Mouse (Mus musculus) midbrain, embryonic 15.5 days (tissue): ENCODE measurements at regions not wholly inside any gene's neighbourhood (a gene's known extent, or its start where the extent isn't known, plus 50 kb on each side); places are given as distances from the start of the nearest gene placed in this dataset.
"Not testable (repeated sequence)": the region's sequence is repeated elsewhere in the genome, so short reads cannot be mapped to it uniquely, and the experiment has no call there.

ENCODE experiments used
- ATAC-seq: fragments of 200-750 bp; cut with Nextera tagmentation; replicated peaks from 2 replicates; pipeline ENCODE4 v1.8.0; 2017; ENCODE audit warnings: moderate TSS enrichment
- H3K27ac ChIP-seq: fragments of 300-500 bp; sonication (generic); 2 replicates; pipeline ENCODE4 v1.5.1; 2015; ENCODE audit warnings: mild to moderate bottlenecking, inconsistent platforms
- H3K27me3 ChIP-seq: fragments of 300-500 bp; sonication (generic); replicated peaks from 2 replicates; pipeline ENCODE4 v1.6.1; 2015; ENCODE audit warnings: inconsistent platforms
- H3K36me3 ChIP-seq: fragments of 300-500 bp; sonication (generic); replicated peaks from 2 replicates; pipeline ENCODE4 v1.6.1; 2015; ENCODE audit warnings: inconsistent platforms
- H3K4me1 ChIP-seq: fragments of 300-500 bp; sonication (generic); 2 replicates; pipeline ENCODE4 v1.6.1; 2015; ENCODE audit warnings: inconsistent platforms
- H3K4me2 ChIP-seq: fragments of 300-500 bp; sonication (generic); 2 replicates; pipeline ENCODE4 v1.6.1; 2015; ENCODE audit warnings: inconsistent platforms, mild to moderate bottlenecking, moderate library complexity
- H3K4me3 ChIP-seq: fragments of 300-500 bp; sonication (generic); 2 replicates; pipeline ENCODE4 v1.5.1; 2015; ENCODE audit warnings: mild to moderate bottlenecking, inconsistent platforms
- H3K9ac ChIP-seq: fragments of 300-500 bp; sonication (generic); 2 replicates; pipeline ENCODE4 v1.6.1; 2015; ENCODE audit warnings: mild to moderate bottlenecking, inconsistent platforms
- H3K9me3 ChIP-seq: fragments of 300-500 bp; sonication (generic); 2 replicates; pipeline ENCODE4 v1.6.1; 2016; ENCODE audit warnings: inconsistent platforms
- WGBS: fragments of 180-500 bp; shearing (Covaris S2); methylation state at CpG from one replicate; pipeline ENCODE4 v1.1.7; 2015; ENCODE audit warnings: mixed read lengths; 5-methylcytosine and 5-hydroxymethylcytosine counted together

DNA sequence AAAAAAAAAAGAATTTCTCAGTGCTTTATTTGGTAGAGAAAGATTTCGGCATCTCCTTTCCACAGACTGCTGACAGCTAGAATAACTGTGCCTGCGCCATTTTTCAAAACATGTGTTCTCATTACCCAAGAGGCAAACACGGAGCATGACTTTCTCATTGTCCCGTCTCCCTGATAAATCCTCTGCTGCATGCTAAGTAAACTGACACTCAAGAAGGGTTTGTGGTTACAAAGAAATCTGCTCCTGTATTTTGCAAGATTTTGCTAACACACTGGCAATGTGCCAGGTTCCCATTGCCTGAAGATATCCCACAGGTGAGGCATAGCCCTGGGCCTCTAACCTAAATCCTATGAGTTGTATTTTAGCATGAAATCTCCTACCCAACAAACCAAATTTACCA lies 97.5 kb upstream of the Prlr start:
- H3K27me3 ChIP-seq = no peaks in the 10 kb centered on the region
- ATAC-seq = no peak
- H3K4me2 ChIP-seq = no peak overlapping the region
- H3K27ac ChIP-seq = no peak overlapping the region
- 92% methylated on average over 4 of the region's 4 CpGs for WGBS
- no peaks in the 10 kb centered on the region for H3K9me3 ChIP-seq
- H3K4me3 ChIP-seq = no peak overlapping the region
- H3K36me3 ChIP-seq = no peaks in the 10 kb centered on the region
- 0 out of 2 replicates have a peak, but pooled peaks cover 3% of the 10 kb centered on the region for H3K4me1 ChIP-seq
- H3K9ac ChIP-seq = no peak overlapping the region

GRCm38 (mm10) chr15:10088691-10089090 lies 88.3 kb upstream of the Prlr start:
- H3K27ac ChIP-seq = no peak overlapping the region
- H3K9me3 ChIP-seq = no peaks in the 10 kb centered on the region
- H3K9ac ChIP-seq = no peak overlapping the region
- WGBS = 89% methylated on average over 3 of the region's 3 CpGs
- H3K4me3 ChIP-seq = no peak overlapping the region
- H3K4me1 ChIP-seq = no peaks in the 10 kb centered on the region
- H3K27me3 ChIP-seq = no peaks in the 10 kb centered on the region
- H3K36me3 ChIP-seq = no peaks in the 10 kb centered on the region
- no peak overlapping the region for H3K4me2 ChIP-seq
- ATAC-seq = no peak

GRCm38 (mm10) chr15:10090384-10091092 lies 86.5 kb upstream of the Prlr start:
- Histone ChIP-seq H3K9me3 (no peaks in the 10 kb centered on the region), H3K4me2 (no peak overlapping the region), H3K27ac (no peak overlapping the region), H3K4me3 (no peak overlapping the region), H3K4me1 (no peaks in the 10 kb centered on the region), H3K27me3 (no peaks in the 10 kb centered on the region), H3K9ac (no peak overlapping the region), H3K36me3 (no peaks in the 10 kb centered on the region)
- no peak for ATAC-seq
- 90% methylated on average over 5 of the region's 5 CpGs for WGBS

GRCm38 (mm10) chr15:10103350-10103749 lies 73.7 kb upstream of the Prlr start:
- Histone ChIP-seq H3K4me2 (no peak overlapping the region), H3K9ac (no peak overlapping the region), H3K27me3 (no peaks in the 10 kb centered on the region), H3K27ac (no peak overlapping the region), H3K36me3 (no peaks in the 10 kb centered on the region), H3K4me1 (no peaks in the 10 kb centered on the region), H3K4me3 (no peak overlapping the region), H3K9me3 (no peaks in the 10 kb centered on the region)
- no peak for ATAC-seq
- 83% methylated on average over 2 of the region's 2 CpGs for WGBS

DNA sequence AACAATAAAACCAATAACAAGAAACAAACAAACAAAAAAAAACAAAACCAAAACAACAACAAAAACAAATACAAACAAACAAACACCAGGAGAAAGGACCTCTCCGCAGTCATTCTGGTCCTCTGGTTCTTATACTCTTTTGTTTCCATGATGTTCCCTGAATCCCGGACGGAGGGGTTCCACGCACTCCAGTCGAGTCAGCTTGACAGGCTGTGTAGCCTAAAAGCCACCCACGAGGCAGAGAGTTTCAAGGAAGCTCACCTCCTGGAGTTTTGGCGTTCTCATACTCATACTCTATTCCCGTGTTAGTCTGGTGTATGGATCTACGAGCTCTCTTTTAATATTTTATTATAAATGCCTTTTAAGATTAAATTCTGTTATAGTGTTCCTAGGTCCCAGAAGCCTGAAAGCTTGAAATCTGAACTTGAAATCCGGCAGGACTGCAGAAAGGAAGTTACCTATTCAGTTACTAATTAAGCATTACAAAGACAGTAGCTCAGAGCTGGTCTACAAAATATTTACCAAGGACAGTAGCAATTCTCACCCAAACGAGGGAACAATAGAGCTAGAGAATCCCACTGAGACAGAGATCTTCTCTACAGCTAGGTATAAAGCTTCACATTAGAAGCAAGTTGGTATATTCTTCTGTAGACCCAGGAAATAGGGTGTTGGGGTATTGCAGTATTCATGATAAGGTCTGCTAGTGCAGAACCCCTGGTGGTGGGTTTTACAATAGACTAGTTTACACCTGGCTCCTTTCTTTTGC lies 71.6 kb upstream of the Prlr start:
- not testable (repeated sequence) for H3K4me1 ChIP-seq, H3K4me2 ChIP-seq, H3K27me3 ChIP-seq, H3K4me3 ChIP-seq, H3K36me3 ChIP-seq, H3K27ac ChIP-seq, H3K9ac ChIP-seq, H3K9me3 ChIP-seq, ATAC-seq
- WGBS = 69% methylated on average over 11 of the region's 11 CpGs

DNA sequence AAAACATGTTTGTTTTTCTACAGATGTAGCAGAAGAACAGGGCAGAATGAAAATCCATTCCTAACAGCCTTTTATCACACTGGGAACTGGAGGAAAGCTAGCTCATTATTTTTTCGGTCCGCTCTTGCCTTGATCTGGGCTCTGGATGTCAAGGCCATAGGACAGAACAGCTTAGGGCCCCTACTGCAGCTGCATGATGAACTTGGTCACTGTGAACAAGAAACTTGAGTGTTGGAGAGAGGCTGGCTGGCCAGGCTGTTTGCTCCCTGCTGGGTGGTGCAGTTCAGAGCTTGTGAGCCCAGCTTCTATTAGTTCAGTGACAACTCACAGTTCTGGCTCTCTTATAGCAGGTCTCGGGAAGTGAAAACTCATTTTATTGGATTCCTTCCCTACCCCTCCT lies 70.2 kb upstream of the Prlr start:
- 91% methylated on average over 3 of the region's 3 CpGs for WGBS
- Histone ChIP-seq H3K4me1 (no peaks in the 10 kb centered on the region), H3K4me2 (no peak overlapping the region), H3K9me3 (no peaks in the 10 kb centered on the region), H3K9ac (no peak overlapping the region), H3K4me3 (no peak overlapping the region), H3K27me3 (no peaks in the 10 kb centered on the region), H3K27ac (no peak overlapping the region), H3K36me3 (no peaks in the 10 kb centered on the region)
- ATAC-seq = no peak
